Mouse (Mus musculus): ENCODE results near the gene Rimbp3. TPM values are rescaled to one million over a fixed set of nuclear protein-coding genes. Genes with fewer than 3 reads are reported as not detected.

Gene Rimbp3
- total RNA-seq, 1 experiment from 2014 or later, result 0.19 TPM

DNA sequence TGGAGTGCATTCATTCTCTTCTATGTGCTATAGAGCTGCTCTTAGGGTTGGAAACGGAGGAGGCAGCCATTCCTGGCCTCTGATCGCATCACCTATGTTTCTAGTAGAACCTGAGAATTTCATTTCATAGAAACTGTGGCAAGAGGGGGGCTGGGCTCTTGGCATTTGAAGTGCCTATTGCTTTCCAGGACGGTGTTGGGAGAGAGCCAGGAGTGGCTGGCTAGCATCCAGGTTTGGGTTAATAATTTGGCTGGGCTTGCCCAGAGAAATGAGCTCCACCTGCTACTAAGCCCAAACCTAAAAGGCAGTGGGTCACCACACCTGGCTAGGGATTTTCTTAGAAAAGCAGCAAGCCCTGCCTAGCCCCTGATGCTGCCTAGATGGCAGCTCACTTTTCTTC is 43.1 kb downstream of the Rimbp3 start:
- no peak for ATAC-seq (replicated peaks; ENCODE audit: insufficient number of reproducible peaks, low FRiP score, low TSS enrichment, poor library complexity, severe bottlenecking)

DNA sequence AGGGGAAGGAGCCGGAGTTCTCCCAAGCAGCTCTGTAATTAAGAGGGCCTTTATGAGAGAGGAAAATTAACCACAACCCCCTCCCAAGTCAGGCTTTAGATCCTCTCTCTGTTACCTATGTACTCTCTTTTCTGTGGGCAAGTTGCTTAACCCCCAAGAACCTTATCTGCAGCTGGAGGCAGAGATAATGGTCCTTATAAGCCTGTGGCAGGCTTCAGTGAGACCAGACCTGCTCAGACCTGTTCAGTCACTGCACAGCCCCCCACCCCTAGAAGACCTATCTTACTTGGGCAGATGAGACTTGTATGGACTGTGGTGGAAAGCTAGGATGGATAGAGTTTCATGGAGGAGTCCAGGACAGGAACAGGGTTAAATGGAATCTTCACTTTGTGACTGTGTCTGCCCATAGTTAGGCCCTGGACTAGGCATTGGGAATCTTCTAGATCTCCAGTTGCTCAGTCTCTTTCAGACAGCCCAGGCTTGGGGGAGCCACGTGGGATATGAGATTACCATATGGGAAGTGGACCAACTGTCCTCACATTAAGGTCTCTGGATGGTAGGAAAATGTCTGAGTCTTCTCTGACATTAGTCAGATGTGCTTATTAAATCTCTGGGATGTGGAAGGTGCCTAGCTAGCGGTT is 43.8 kb downstream of the Rimbp3 start:
- ATAC-seq (replicated peaks; ENCODE audit: insufficient number of reproducible peaks, low FRiP score, low TSS enrichment, poor library complexity, severe bottlenecking), result no peak

DNA sequence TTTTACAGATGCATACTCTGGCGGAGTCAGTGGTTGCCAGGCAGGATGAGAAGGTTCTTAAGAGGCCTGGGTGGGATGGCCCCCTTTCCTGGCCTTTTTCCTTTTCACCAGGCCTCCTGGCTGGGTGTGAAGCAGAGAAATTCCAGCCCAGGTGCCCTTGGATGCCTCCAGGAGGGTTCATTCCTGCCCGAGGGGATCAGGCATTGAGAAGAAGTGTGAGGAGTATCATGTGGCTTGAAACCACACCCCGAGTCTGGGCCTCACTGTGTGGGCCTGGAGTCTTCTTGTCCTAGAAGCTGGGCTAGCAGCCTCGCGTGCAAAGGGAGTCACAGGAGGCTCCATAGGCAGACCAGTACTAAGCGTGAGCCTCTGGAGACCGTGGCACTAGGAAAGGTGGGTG is 44.4 kb downstream of the Rimbp3 start:
- ATAC-seq (replicated peaks; ENCODE audit: insufficient number of reproducible peaks, low FRiP score, low TSS enrichment, poor library complexity, severe bottlenecking), result no peak

- ATAC-seq (replicated peaks; ENCODE audit: insufficient number of reproducible peaks, low FRiP score, low TSS enrichment, poor library complexity, severe bottlenecking), result no peak
Observed at GRCm38 (mm10) chr16:17254005-17254597, 45.7 kb downstream of the Rimbp3 start.

DNA sequence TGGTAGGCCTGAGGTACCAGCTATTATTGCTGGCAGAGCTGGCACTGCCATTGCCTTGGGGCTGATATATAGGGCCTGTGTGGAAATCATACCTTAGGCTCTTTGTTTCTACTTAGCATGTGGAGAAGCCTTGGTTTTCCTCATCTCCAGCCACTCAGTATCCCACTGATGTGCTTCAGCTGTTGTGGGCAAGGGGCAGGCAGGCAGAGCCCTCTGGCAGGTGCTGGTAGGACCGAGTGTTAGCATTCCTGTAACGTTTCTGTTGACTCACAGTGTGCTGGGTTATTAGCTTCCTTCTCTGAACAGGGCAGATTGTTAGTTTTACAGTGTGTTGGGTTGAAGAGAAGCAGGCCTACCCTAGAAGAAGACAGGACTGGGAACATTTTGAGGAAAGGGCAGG is 46.9 kb downstream of the Rimbp3 start:
- no peak for ATAC-seq (replicated peaks; ENCODE audit: insufficient number of reproducible peaks, low FRiP score, low TSS enrichment, poor library complexity, severe bottlenecking)

DNA sequence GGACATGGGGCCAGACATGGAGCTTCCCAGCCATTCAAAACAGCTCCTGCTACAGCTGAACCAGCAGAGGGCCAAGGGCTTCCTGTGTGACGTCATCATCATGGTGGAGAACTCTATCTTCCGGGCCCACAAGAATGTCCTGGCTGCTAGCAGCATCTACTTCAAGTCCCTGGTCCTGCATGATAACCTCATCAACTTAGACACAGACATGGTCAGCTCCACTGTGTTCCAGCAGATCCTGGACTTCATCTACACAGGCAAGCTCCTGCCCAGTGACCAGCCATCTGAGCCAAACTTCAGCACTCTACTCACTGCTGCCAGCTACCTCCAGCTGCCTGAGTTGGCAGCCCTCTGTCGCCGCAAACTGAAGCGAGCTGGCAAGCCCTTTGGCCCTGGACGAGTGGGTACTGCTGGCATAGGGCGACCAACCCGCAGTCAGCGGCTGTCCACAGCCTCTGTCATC is 49.0 kb downstream of the Rimbp3 start:
- ATAC-seq (replicated peaks; ENCODE audit: insufficient number of reproducible peaks, low FRiP score, low TSS enrichment, poor library complexity, severe bottlenecking), result no peak

DNA sequence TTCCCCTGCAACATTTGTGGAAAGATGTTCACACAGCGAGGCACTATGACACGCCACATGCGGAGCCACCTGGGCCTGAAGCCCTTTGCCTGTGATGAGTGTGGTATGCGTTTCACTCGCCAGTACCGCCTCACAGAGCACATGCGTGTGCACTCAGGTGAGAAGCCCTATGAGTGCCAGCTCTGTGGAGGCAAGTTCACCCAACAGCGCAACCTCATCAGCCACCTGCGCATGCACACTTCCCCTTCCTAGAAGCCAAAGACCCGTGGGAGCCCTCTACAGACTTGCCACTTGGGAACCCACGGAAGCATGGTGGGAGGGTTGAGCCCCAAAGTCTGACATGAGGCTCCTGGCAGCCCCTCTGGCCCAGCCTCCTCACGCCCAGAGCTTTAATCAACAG is 50.5 kb downstream of the Rimbp3 start:
- ATAC-seq (replicated peaks; ENCODE audit: insufficient number of reproducible peaks, low FRiP score, low TSS enrichment, poor library complexity, severe bottlenecking), result no peak

DNA sequence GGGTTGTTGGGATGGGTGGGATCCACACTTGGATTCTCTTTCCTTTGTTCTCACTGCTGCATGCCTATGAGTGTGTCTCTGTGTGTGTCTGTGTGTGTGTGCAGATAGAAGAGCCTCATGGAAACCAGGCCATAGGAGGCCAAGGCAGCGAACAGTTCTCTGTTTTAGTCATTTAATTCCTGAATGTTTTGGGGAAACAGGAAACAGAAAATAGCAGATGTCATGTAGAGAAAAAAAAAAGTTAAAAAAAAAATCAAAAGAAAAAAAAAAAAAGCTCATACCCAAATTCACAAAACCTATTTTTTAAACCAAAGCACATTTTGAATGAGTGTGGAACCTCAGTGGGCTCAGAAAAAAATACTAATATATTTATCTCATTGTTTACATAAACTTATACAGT is 52.9 kb downstream of the Rimbp3 start:
- no peak for ATAC-seq (replicated peaks; ENCODE audit: insufficient number of reproducible peaks, low FRiP score, low TSS enrichment, poor library complexity, severe bottlenecking)

Other genes with a start within 250 kb of the Rimbp3 start
- 110 to 148 TPM (median 121 TPM) in 3 replicates for gene Mapk1, start 225.2 kb upstream of the Rimbp3 start, total RNA-seq (2017)
- 1.1 to 10.3 TPM (median 3.9 TPM) in 3 replicates for gene Ypel1, start 138.9 kb upstream of the Rimbp3 start, total RNA-seq (2017)
- 116 to 187 TPM (median 132 TPM) in 3 replicates for gene Ppil2, start 97.3 kb upstream of the Rimbp3 start, total RNA-seq (2017)
- 0.53 to 2.7 TPM (median 1.5 TPM) in 3 replicates for gene 2610318N02Rik, start 83.4 kb upstream of the Rimbp3 start, total RNA-seq (2017)
- gene Sdf2l1, start 76.2 kb upstream of the Rimbp3 start, total RNA-seq (2017), result 39.0 to 54.2 TPM (median 52.4 TPM) in 3 replicates
- gene Ydjc, start 64.0 kb upstream of the Rimbp3 start, total RNA-seq (2017), result 0.96 to 1.5 TPM (median 1.2 TPM) in 3 replicates
- 0.19 to 0.53 TPM in 2 of 3 replicates, not detected in the other for gene Ccdc116, start 61.4 kb upstream of the Rimbp3 start, total RNA-seq (2017)
- gene Ube2l3, start 6.0 kb upstream of the Rimbp3 start, total RNA-seq (2017), result 72.4 to 90.6 TPM (median 82.3 TPM) in 3 replicates
- 2.3 to 8.0 TPM (median 7.2 TPM) in 3 replicates for gene Hic2, start 25.0 kb downstream of the Rimbp3 start, total RNA-seq (2017)
- gene Tmem191c, start 67.5 kb downstream of the Rimbp3 start, total RNA-seq (2017), result 5.1 to 12.9 TPM (median 8.6 TPM) in 3 replicates
- gene Serpind1, start 122.8 kb downstream of the Rimbp3 start, total RNA-seq (2017), result 0.19 TPM in 1 of 3 replicates, not detected in the others
- gene Snap29, start 197.4 kb downstream of the Rimbp3 start, total RNA-seq (2017), result 27.6 to 47.3 TPM (median 45.0 TPM) in 3 replicates
- gene Pi4ka, start 197.7 kb downstream of the Rimbp3 start, total RNA-seq (2017), result 37.0 to 77.2 TPM (median 57.7 TPM) in 3 replicates
- 14.8 to 29.1 TPM (median 28.5 TPM) in 3 replicates for gene Crkl, start 243.4 kb downstream of the Rimbp3 start, total RNA-seq (2017)

Data from monocyte, adult 5-6 weeks (primary cell).